Mouse (Mus musculus): ENCODE measurements around the gene BC052040.

Gene BC052040

GRCm38 (mm10) chr2:115699032-115699431 lies 117.5 kb downstream of the BC052040 start:
- no peak for DNase-seq (ENCODE audit: low read depth, low spot score)

GRCm38 (mm10) chr2:115702610-115703009 lies 121.1 kb downstream of the BC052040 start:
- no peak for DNase-seq (ENCODE audit: low read depth, low spot score)

DNA sequence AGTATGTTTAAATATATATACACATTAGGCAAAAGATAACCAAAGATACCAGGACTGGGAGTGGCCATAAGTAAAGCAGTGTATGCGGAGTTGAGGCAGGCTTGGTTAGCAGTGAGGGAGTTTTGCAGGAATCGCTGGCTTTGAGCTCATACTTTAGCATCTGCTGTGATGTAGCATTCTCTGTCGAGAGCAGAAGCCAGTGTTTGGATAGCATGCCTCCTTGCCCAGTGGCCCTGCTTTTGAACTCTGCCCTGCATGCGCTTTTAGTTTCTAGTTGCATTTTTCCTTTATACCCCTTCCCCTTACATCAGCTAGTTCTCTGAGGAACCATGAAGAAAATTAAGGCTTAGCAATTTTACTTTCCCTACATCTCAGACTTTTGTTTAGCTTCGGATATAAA lies 136.0 kb downstream of the BC052040 start:
- no peak for DNase-seq (ENCODE audit: low read depth, low spot score)

DNA sequence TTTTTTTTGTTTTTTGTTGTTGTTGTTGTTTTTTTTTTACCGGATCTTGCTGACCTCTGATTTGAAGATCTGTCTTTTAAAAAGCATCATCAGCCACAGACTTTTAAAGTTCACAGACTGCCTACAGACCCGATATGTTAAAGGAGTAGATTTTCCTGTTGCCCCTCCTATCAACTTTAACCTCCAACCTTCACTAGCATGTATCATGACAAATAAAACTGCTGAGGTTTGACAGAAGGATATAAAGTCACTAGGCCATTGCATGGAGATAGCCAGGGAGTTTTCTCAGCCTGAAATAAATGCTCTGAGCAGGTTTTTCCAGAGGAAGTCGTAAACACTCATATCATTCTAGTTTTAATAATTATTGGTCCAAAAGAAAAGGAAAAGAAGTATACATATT lies 136.5 kb downstream of the BC052040 start:
- DNase-seq (ENCODE audit: low read depth, low spot score) = no peak

GRCm38 (mm10) chr2:115723452-115723851 lies 141.9 kb downstream of the BC052040 start:
- no peak for DNase-seq (ENCODE audit: low read depth, low spot score)

- DNase-seq (ENCODE audit: low read depth, low spot score) = no peak
These were observed 142.7 kb downstream of the BC052040 start for GRCm38 (mm10) chr2:115724216-115724615.

DNA sequence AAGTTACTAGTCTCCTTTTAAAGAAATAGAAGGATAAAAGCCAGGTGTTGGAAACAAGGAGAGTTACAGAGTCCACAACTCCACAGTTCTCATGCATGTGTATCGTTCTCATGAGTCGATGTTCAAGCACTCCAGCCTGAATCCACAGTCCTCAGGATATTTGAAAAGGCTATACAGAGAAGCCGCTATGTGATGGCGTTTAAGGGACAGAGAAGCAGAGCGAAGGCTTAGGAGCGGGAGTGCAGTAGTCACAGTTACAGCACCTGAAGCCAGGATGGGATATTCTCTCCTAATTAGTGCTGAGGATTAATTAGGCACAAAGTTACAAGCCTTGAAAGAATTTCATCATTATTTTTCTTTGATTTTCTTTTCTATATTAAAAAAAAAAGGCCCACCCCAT lies 143.2 kb downstream of the BC052040 start:
- DNase-seq (ENCODE audit: low read depth, low spot score) = no peak

- DNase-seq (ENCODE audit: low read depth, low spot score) = no peak
These were observed 144.0 kb downstream of the BC052040 start for GRCm38 (mm10) chr2:115725503-115725902.

GRCm38 (mm10) chr2:115725926-115726325 lies 144.4 kb downstream of the BC052040 start:
- DNase-seq (ENCODE audit: low read depth, low spot score) = no peak

- DNase-seq (ENCODE audit: low read depth, low spot score) = no peak
These were observed 145.3 kb downstream of the BC052040 start for GRCm38 (mm10) chr2:115726806-115727205.

- DNase-seq (ENCODE audit: low read depth, low spot score) = no peak
These were observed 147.1 kb downstream of the BC052040 start for GRCm38 (mm10) chr2:115728627-115729026.

GRCm38 (mm10) chr2:115730502-115730901 lies 149.0 kb downstream of the BC052040 start:
- no peak for DNase-seq (ENCODE audit: low read depth, low spot score)

DNA sequence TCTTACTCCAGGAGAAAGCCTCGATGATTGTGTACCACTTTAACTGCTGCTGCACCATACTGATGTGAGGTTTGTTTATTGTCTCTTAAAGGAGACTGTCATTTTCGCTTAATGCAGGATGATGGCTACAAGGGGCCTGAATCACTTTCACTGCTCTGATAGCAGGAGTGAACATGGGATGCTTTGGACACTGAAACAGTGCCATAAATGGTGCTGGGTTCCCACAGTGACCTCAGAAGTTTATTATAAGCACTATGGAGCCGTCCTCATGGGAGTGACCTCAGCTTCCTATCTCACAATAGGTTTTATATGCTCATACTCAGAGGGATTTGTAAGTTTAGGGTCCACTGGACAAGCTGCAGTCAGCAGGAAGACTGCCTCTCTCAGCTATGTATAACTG lies 149.7 kb downstream of the BC052040 start:
- no peak for DNase-seq (ENCODE audit: low read depth, low spot score)

DNA sequence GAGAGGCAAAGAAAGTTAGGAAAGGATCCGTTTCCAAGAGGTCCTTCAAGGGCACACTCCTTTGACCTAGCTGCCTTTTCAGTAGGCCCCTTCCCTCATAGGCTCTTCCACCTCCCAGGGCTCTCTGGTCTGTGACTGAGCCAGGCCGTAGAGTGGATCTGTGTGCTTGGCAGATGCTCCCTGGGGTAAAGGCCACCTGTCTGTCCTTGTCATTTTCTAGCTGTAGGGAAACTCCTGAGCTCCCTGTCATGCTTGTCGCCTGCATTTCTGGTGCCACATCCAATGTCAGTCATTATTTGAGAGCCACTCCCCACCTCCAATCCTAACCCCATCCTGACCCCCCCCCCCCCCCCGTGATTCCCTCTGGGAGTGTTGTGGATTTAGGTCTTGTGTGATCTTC lies 151.1 kb downstream of the BC052040 start:
- DNase-seq (ENCODE audit: low read depth, low spot score) = no peak

DNA sequence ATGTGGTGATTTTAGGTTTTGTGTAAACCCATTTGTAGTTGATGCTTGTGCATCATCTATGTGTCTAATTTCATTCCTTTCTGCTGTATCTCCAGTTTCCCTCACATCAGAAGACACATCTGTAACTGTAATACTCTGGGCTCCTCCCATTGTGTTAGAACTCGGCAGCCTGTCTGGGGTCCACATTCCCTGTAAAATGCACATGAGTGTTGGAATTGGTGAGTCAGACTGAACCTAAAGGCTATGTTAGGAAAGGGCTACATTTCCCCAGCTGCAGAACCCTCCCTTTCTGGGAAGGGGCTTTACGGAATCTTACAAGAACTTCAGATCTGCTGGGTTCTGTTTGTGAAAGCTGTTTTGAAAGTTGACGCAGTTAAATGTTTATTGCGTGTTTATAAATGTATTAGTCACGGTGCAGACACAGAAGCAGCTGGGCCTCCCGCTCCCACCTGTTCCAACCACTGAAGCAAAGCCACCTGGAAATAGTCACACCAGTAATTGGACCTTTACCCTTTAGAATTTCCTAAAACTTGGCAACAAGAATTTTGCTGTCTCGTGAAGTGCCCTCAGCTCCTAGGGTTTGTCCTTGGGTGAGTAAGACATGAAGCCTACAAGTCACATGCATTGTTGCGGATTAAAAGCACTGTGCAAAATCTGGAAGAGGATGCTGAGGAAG lies 151.6 kb downstream of the BC052040 start:
- no peak for DNase-seq (ENCODE audit: low read depth, low spot score)

DNA sequence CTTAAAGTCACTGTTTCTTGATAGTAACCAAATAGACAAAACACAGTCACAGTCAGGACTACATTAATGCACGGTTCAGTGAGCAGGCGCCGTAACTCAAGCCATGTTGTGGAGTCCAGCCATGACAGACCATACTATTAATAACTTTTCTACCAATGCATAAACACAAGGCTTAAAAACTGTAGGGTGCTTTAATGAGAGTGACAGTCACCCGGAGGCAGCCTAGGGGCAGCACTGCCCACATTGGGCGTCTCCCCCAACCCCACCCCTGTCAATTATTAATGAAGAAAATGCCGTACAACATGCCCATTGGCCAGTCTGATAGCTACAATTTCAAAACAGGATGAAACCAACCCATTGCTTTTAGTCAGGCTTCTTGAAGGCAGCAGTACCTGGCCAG lies 153.3 kb downstream of the BC052040 start:
- no peak for DNase-seq (ENCODE audit: low read depth, low spot score)

GRCm38 (mm10) chr2:115736416-115736815 lies 154.9 kb downstream of the BC052040 start:
- DNase-seq (ENCODE audit: low read depth, low spot score) = no peak

DNA sequence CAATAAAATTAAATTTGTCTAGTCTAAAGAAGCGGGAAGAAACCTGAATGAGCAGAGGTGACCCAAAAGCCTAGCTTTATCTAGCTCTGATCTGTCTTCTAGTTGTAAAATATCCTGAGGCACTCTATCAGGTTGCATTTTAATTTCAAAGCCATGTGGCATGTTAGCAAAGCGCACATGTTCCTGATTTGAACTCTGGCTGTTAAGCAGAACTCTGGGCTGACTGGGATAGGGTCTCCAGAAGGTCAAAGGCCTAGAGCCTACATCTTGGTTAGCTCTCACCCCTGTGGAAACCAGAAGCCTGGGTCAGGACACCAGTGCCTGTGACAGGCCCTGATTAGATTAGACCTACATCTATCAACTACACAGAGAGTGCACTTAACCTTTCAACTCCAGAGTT lies 156.4 kb downstream of the BC052040 start:
- no peak for DNase-seq (ENCODE audit: low read depth, low spot score)

- DNase-seq (ENCODE audit: low read depth, low spot score) = no peak
These were observed 160.5 kb downstream of the BC052040 start for GRCm38 (mm10) chr2:115742061-115742460.

GRCm38 (mm10) chr2:115747639-115748038 lies 166.1 kb downstream of the BC052040 start:
- DNase-seq (ENCODE audit: low read depth, low spot score) = no peak

DNA sequence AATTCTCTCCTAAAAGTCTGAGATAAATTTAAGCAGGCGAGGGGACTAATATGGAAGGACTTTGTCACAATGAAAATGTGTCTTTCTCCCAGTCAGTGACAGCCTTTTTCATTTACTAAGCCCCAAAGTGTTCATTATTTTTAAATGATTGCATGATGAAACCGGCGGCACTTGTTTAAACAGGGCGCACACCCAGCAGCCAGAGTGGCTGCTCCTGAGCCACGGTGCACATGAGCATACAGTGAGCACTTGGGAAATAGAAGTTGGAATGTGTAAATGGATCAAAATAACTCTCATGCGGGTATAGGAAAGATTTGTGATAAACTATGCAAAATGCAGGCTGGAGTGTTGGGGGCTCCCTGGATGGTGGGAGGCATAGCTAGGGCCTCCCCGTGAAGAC lies 169.7 kb downstream of the BC052040 start:
- no peak for DNase-seq (ENCODE audit: low read depth, low spot score)

GRCm38 (mm10) chr2:115757685-115758084 lies 176.2 kb downstream of the BC052040 start:
- no peak for DNase-seq (ENCODE audit: low read depth, low spot score)

DNA sequence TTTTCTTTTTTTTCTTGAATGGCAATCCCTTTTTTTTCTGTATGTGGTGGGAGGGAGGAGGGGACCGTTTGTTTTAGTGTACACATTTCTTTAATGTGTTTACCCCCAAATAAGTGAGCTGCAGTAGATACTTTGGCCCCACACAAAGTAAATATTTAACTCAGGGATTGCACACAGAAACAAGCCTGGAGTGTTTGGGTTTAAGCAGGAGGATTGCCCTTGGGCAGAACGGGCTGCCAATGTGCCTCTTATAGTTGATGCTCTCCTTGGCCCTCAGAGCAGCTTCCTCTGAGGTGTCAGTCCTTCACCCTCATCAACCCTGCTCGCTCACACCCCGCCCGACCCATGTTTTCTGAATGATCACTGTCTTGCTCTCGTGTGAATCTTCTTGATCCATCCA lies 177.0 kb downstream of the BC052040 start:
- no peak for DNase-seq (ENCODE audit: low read depth, low spot score)

All from retina, postnatal 7 days (tissue).